Mouse (Mus musculus): ENCODE results near the gene Dnah14. TPM values are rescaled to one million over a fixed set of nuclear protein-coding genes. Genes with fewer than 3 reads are reported as not detected.

The Dnah14 gene
- total RNA-seq, 2 experiments from 2014 or later = not detected

DNA sequence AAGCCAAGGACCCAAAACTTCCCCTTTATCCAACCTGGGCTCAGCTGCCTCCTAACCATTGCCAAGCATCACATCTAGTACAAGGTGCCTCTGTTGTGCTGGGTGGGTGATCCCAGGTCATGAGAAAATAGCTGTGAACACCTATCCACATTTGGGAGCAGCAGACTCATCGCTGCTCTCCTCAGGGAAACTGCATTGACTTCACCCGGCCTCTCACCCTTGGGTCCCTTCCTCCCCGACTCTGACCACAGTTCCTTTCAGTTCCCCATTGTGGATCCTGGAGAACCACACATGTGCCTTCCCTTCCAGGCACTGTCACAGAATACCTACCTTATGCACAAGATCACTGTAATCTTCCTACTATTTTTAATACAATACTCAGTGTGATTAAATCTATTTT is 269.4 kb downstream of the Dnah14 start:
- no peak for DNase-seq
- intact Hi-C loops (cut with DNase I) = loop anchor here (10.0 kb wide), 1 partner anchor 439 kb away; the partner anchor contains the start of gene Degs1

DNA sequence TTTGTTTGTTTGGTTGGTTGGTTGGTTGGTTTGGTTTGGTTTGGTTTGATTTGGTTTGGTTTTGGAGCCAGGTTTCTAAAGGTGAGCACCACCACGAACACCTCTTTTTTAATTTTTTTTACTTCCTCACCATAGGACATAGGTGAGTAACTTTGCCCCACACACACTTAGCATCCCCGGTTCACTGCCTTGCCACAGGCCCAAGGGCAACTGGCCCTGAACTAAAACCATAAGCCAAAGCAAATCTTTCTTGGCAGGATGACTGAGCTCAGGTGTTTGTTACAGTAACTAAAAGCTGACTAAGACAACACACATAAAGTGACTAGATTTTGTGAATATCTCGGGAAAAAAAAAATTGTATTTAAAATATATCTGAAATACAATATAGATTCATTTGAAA is 271.0 kb downstream of the Dnah14 start:
- intact Hi-C loops (cut with DNase I) = loop anchor here (10.0 kb wide), 1 partner anchor 437 kb away; the partner anchor contains the start of gene Degs1
- DNase-seq = no peak

DNA sequence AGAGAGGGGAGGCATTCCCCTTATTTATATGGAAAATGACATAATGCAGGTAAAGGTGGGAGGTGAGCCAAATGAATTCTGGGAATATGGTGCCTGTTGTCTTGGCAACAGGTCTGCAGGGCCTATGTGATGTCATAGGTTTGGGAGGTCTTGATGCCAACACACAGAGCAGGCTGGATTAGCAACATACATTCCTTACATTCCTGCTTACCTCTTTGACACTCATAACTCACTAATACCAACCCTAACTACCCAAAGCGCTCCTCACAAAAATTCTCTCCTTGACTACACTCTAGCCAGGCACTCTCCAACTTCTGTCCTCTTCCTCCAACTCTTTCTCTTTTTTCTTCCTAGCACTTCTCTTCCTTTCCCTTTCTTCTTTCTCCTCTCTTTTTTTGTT is 271.9 kb downstream of the Dnah14 start:
- intact Hi-C loops (cut with DNase I) = loop anchor here (10.0 kb wide), 1 partner anchor 437 kb away; the partner anchor contains the start of gene Degs1

DNA sequence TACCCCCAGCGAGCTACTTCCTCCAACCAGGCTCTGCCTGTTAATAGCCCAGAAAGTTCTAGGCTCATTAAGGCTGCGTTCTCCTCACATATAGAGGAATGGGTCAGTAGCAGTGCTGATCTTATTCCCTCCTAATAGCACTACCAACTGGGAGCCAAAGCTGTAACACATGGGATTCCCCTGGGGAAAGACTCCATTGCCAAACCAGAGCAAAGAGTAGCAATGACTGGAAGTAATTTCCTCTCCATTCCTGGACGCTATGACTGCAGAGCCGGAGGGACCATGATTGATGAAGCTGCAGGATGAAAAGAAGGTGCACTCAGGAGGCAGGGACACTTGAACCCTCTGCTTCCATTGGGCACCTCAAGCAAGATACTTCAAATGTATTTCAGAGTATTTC is 274.1 kb downstream of the Dnah14 start:
- no peak for DNase-seq
- intact Hi-C loops (cut with DNase I) = no loop called here

More for the DNA sequence above, 271.9 kb downstream of the Dnah14 start:
- no peak for DNase-seq

DNA sequence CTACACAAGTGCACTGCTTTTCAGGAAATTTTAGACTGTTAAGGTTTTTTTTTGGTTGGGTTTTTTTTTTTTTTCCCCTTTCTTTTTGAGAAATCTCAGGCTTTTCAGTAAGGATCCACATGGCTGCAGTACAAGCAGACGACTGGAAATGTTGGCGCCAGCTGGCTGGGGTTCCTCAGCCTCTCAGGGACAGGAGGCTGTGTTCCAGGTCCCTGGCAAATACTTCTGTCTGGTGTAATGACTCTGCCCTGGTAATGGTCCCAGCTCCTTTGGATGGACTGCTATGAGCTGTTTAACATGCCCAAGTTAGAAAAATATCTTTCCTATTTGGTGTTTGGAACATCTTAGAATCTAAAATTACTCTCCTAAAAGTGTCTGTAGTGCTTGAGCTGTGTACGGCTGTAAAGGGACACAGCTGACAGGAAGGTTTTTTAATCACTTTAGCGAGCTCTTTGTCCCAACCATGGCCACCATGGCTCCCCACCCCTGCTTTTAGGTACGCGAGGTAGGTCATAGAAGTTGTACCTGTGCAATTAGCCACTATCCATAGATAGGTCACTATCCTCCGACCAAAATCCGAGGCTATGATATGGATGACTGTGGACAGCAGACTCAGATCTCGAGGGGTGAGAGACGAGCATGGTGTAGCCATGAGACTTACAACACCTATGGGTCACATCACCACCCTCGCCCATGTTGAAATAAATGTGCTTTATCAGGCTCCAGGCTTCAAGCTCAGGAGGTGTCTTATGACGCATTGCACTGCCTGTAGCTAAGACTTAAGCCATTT is 275.4 kb downstream of the Dnah14 start:
- peak; percentile 64 to 69 for DNase-seq
- intact Hi-C loops (cut with DNase I) = no loop called here

DNA sequence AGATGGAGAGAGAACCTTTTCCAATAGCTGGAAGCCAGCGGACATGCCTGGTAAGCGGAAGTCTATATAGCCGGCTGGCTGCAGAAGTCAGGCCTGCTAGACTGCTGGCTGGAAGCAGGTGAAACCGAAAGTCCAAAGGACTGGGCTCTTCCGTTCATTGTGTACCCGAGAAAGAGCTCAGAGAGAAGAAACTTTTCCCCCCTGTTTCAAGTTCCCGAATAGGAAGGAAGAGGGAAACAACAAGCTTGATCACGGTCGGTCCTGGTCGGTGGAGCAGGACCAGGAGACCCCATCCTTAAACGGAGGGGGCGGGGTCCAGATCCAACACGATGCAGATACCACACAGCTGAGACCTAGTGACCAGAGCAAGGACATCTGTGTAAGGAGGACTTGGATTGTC is 276.1 kb downstream of the Dnah14 start:
- intact Hi-C loops (cut with DNase I) = no loop called here
- DNase-seq = peak; percentile 31 to 45

DNA sequence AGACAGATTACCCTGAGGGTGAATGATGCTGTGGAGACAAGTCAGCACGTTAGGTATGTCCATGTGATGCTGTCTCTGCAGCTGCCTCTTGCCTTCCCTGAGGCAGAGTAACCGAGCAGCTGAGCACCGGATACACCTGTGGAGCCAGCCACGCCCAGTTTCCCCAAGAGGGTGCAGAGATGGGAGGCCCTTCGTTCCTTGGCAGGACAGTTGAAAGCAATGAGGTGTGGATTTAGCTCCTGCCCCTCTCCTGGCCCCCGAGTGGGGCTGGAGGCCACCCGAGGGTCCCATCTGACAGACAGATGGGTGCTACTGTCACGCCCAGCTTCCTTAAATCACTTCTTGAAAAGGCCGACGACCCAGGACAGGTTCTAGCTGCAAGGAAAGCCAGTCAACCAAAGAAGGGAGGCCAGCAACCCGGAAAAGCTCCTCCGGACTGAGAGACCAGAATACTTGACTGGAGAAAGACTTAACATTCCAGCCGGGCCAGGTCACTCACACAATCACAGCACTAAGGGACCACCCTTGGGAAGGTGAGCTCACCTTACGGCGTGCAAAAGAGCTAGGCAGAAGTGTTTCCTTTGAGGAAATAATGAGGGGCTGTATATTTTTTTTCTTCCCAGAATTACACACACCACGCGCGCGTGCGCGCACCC is 276.9 kb downstream of the Dnah14 start:
- intact Hi-C loops (cut with DNase I) = no loop called here
- DNase-seq = peak; percentile 54 to 58

DNA sequence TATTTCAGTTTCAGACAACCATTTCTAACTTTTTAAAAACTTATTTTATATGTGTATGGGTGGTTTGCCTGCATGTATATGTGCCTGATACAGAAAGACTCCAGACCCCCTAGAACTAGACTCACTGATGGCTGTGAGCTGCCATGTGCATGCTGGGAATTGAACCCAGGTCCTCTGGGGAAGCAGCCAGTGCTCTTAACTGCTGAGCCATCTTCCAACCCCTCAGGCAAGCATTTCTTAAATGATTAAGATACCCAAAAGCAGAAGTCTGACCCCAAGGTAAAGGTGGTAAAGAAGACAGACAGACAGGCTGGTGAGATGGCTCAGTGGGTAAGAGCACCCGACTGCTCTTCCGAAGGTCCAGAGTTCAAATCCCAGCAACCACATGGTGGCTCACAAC is 278.5 kb downstream of the Dnah14 start:
- intact Hi-C loops (cut with DNase I) = no loop called here
- DNase-seq = no peak

DNA sequence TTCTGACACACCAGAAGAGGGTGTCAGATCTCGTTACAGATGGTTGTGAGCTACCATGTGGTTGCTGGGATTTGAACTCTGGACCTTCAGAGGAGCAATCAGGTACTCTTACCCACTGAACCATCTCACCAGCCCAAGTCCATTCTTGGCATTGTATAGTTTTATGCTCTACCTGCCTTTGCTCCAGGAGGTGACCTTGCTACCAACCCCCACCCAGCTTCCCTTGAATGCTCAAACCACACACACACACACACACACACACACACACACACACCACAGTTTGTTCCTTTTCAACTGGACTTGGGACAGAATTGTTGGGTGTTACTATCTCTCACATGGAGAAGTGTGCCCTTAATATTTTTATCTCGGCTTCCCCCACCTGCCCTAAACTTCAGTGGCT is 280.0 kb downstream of the Dnah14 start:
- no peak for DNase-seq
- intact Hi-C loops (cut with DNase I) = no loop called here

DNA sequence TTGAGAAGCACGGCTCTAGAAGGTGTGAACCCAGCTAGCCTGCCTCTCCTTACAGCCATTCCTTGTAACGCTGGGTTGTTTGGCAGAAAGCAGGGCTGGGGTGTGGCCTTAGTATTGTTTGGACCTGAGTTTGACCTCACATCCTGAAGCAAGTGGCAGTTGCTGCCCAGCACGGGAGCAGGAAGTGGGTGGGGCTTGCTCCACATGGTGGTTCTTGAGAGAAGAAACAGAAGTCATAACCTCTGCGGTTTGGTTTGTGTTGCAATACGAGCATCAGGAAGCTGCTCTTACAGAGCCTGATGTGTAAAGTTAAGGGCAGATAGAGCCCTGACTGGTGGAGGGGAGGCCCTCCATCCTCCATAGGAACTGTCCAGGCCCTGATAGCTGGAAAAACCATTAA is 284.3 kb downstream of the Dnah14 start:
- peak; percentile 68 to 77 for DNase-seq
- intact Hi-C loops (cut with DNase I) = no loop called here

DNA sequence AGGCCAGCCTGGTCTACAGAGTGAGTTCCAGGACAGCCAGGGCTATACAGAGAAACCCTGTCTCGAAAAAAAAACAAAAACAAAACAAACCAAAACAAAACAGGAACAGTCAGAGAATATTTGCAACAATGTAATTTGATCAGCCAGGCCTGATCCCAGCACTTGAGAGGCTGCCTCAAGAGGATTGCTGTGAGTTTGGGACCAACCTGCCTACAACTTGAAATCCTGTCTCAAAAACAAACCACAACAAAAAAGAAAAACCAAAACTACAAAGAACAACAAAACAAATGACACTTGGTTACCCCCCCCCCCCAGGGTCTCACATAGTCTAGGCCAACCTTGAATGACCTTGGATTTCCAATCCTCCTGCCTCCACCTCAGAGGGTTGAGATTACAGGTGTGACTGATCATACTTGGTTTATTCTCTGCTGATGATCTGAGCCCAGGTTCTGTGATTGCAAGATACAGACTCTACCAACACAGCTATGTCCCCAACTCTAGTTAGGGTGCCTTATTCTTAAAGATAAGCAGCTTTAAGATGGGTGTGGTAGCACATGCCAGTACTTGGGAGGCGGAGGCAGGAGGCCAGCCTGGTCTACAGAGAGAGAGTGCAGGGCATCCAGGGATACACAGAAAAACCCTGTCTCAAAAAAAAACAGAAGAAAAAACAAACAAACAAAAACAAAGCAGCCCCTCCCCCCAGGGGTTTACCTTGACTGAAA is 285.0 kb downstream of the Dnah14 start:
- intact Hi-C loops (cut with DNase I) = no loop called here
- no peak for DNase-seq

DNA sequence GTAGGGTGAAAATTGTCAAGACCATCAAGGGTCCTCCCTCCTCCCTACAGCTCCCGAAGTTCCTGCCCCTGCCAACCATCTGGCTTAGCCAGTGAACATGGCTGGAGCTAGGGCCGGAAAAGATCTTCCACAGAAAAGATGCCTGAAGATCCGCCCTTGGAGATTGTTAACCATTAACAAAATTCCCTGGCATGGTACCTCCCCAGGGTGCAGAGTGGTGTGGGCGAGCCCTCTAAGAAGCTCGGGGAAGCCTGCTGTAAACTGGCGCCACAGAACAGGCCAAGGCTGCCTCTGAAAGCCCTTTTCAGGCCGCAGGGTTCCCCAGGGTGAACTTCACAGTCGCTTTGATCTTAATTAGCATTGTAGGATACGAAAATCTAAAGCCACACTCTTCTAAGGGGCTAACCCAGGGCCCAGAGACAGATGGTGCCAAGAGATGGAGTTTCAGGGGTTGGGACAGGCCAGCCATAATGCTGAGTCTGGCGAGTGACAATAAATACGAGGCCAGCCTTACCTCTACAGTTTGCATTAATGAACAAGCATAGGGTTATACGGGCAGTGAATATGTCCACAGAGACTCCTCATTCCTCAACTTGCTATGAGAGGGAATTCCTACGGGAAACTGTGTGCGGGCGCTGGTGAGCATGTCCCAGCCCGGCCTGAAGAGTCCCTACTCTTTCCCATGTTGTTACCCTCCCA is 286.5 kb downstream of the Dnah14 start:
- no peak for DNase-seq

DNA sequence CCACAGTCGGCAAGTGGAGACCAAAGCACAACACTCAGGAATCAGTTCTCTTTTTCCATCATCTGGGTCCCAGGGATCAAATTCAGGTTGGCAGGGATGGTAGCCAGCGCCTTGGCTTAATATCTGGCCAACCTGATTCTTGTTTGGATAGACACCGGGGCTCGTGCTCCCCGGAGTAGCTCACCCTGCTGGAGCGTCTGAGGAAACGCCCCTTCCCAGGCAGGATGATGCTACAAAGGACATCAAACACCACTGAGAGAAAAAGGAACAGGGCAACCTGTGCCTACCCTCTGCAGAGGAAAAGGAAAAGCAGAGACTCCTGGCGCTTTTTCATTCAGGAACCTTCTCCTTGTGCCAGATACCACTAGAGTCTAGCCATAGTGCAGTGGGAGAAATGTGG is 287.1 kb downstream of the Dnah14 start:
- intact Hi-C loops (cut with DNase I) = no loop called here
- DNase-seq = no peak

More for the DNA sequence above, 286.5 kb downstream of the Dnah14 start:
- intact Hi-C loops (cut with DNase I) = no loop called here

Other genes with a start within 250 kb of the Dnah14 start
- gene Cnih3, start 223.9 kb upstream of the Dnah14 start, total RNA-seq (2021) = not detected
- not detected for gene Ccdc121, start 65.1 kb upstream of the Dnah14 start, total RNA-seq (2021)